Mouse (Mus musculus) liver, embryonic 14.5 days (tissue): ENCODE measurements at regions not wholly inside any gene's neighbourhood (a gene's known extent, or its start where the extent isn't known, plus 50 kb on each side); places are given as distances from the start of the nearest gene placed in this dataset.

Source experiments
- ATAC-seq: fragments of 200-750 bp; cut with Nextera tagmentation; 2 replicates; pipeline ENCODE4 v1.8.0; 2017; ENCODE audit warnings: moderate number of reproducible peaks, mild to moderate bottlenecking, moderate library complexity; ENCODE audit not compliant: insufficient read depth
- DNase-seq, 3 experiments: peaks; one replicate each; pipeline ENCODE4 v3.0.0-alpha.2; 2012 to 2013; ENCODE audit warnings: low read depth in 3 of 3, low spot score in 3 of 3
- H3K27ac ChIP-seq: fragments of 300-500 bp; sonication (generic); 2 replicates; pipeline ENCODE4 v1.5.1; 2014; ENCODE audit warnings: moderate library complexity, mild to moderate bottlenecking, control low read depth, inconsistent platforms
- H3K27me3 ChIP-seq: fragments of 300-500 bp; sonication (generic); 2 replicates; pipeline ENCODE4 v1.6.1; 2014; ENCODE audit warnings: mild to moderate bottlenecking, low read length, moderate library complexity; ENCODE audit not compliant: control insufficient read depth, insufficient read depth
- H3K36me3 ChIP-seq: fragments of 300-500 bp; sonication (generic); replicated peaks from 2 replicates; pipeline ENCODE4 v1.6.1; 2014; ENCODE audit warnings: low read depth; ENCODE audit not compliant: control insufficient read depth, insufficient read depth
- H3K4me1 ChIP-seq, 2 experiments: fragments of 200-500 bp in 1 of 2; fragments of 300-500 bp in 1 of 2; sonication (generic) in 1 of 2; replicated peaks; 2 replicates each; pipeline ENCODE4 v1.6.1; 2012 to 2014; ENCODE audit warnings: antibody characterized with exemption in 1 of 2, inconsistent platforms in 1 of 2, low read length in 1 of 2; ENCODE audit not compliant: control insufficient read depth in 2 of 2, insufficient read depth in 2 of 2
- H3K4me2 ChIP-seq: fragments of 300-500 bp; sonication (generic); 2 replicates; pipeline ENCODE4 v1.6.1; 2014; ENCODE audit warnings: low read depth, mild to moderate bottlenecking, control low read depth, moderate library complexity
- H3K4me3 ChIP-seq, 2 experiments: fragments of 200-500 bp in 1 of 2; fragments of 300-500 bp in 1 of 2; sonication (generic) in 1 of 2; 2 replicates each; pipeline ENCODE4 v1.5.1; 2012 to 2014; ENCODE audit warnings: low read depth in 2 of 2, low read length in 2 of 2, mild to moderate bottlenecking in 2 of 2, control low read depth in 1 of 2, inconsistent platforms in 1 of 2, moderate library complexity in 1 of 2; ENCODE audit not compliant: insufficient read depth in 1 of 2
- H3K9ac ChIP-seq: fragments of 300-500 bp; sonication (generic); replicated peaks from 2 replicates; pipeline ENCODE4 v1.6.1; 2014; ENCODE audit warnings: mild to moderate bottlenecking, control low read depth, moderate library complexity
- H3K9me3 ChIP-seq: fragments of 300-500 bp; sonication (generic); 2 replicates; pipeline ENCODE4 v1.6.1; 2016; ENCODE audit warnings: low read length, mixed read lengths; ENCODE audit not compliant: control insufficient read depth
- CTCF ChIP-seq: IDR thresholded peaks from 2 replicates; pipeline ENCODE4 v1.5.1; 2016; ENCODE audit warnings: antibody characterized with exemption, low read depth, control low read depth
- EP300 ChIP-seq: IDR thresholded peaks from 2 replicates; pipeline ENCODE4 v1.6.1; 2016; ENCODE audit warnings: antibody characterized with exemption, low read depth
- WGBS: fragments of 180-500 bp; shearing (Covaris S2); extraction: QIAGEN DNeasy Blood & Tissue Kit; methylation state at CpG from one replicate; pipeline ENCODE4 v1.1.7; 2014; ENCODE audit not compliant: insufficient replicate concordance; 5-methylcytosine and 5-hydroxymethylcytosine counted together

- DNase-seq (no peak), ATAC-seq (no peak)
- no peak for TF ChIP-seq EP300
- no peak for TF ChIP-seq CTCF
- H3K4me2 ChIP-seq = no peak overlapping the region
- no peaks in the 10 kb centered on the region for H3K4me1 ChIP-seq
- no peak overlapping the region for H3K9ac ChIP-seq
- no peak overlapping the region for H3K27ac ChIP-seq
- 70% methylated on average over 15 of the region's 15 CpGs for WGBS
- H3K27me3 ChIP-seq = no peaks in the 10 kb centered on the region
- H3K4me3 ChIP-seq = no peak overlapping the region
- H3K9me3 ChIP-seq = no peaks in the 10 kb centered on the region
- no peaks in the 10 kb centered on the region for H3K36me3 ChIP-seq
Observed at GRCm38 (mm10) chr2:116768459-116769047, 109.9 kb upstream of the Tmco5 start.

GRCm38 (mm10) chr2:116769186-116769585, 109.3 kb upstream of the Tmco5 start:
- no peak overlapping the region for H3K4me3 ChIP-seq
- TF ChIP-seq EP300 (no peak), CTCF (no peak)
- H3K27me3 ChIP-seq = no peaks in the 10 kb centered on the region
- DNase-seq (no peak), ATAC-seq (no peak)
- WGBS = 58% methylated on average over 4 of the region's 4 CpGs
- H3K9ac ChIP-seq = no peak overlapping the region
- H3K36me3 ChIP-seq = no peaks in the 10 kb centered on the region
- H3K9me3 ChIP-seq = no peaks in the 10 kb centered on the region
- no peaks in the 10 kb centered on the region for H3K4me1 ChIP-seq
- no peak overlapping the region for H3K27ac ChIP-seq
- H3K4me2 ChIP-seq = no peak overlapping the region

GRCm38 (mm10) chr2:116772569-116772968, 105.9 kb upstream of the Tmco5 start:
- no peak for TF ChIP-seq CTCF
- no peak for TF ChIP-seq EP300
- 66% methylated on average over 6 of the region's 6 CpGs for WGBS
- no peak overlapping the region for H3K9ac ChIP-seq
- H3K4me3 ChIP-seq = no peak overlapping the region
- H3K27me3 ChIP-seq = no peaks in the 10 kb centered on the region
- ATAC-seq = no peak
- no peaks in the 10 kb centered on the region for H3K36me3 ChIP-seq
- H3K9me3 ChIP-seq = no peaks in the 10 kb centered on the region
- no peak for DNase-seq
- no peak overlapping the region for H3K4me2 ChIP-seq
- no peaks in the 10 kb centered on the region for H3K4me1 ChIP-seq
- H3K27ac ChIP-seq = no peak overlapping the region

- no peaks in the 10 kb centered on the region for H3K4me1 ChIP-seq
- TF ChIP-seq CTCF = no peak
- no peak overlapping the region for H3K27ac ChIP-seq
- no peak overlapping the region for H3K9ac ChIP-seq
- H3K36me3 ChIP-seq = no peaks in the 10 kb centered on the region
- ATAC-seq (no peak), DNase-seq (no peak)
- H3K4me3 ChIP-seq = no peak overlapping the region
- no peak overlapping the region for H3K4me2 ChIP-seq
- H3K9me3 ChIP-seq = no peaks in the 10 kb centered on the region
- H3K27me3 ChIP-seq = no peaks in the 10 kb centered on the region
- WGBS = 50% methylated on average over 2 of the region's 2 CpGs
Observed at GRCm38 (mm10) chr2:116800141-116800540, 78.3 kb upstream of the Tmco5 start.

GRCm38 (mm10) chr2:116801578-116801977, 76.9 kb upstream of the Tmco5 start:
- no peaks in the 10 kb centered on the region for H3K27me3 ChIP-seq
- H3K9ac ChIP-seq = no peak overlapping the region
- no peaks in the 10 kb centered on the region for H3K4me1 ChIP-seq
- no peak overlapping the region for H3K27ac ChIP-seq
- ATAC-seq = no peak
- H3K36me3 ChIP-seq = no peaks in the 10 kb centered on the region
- TF ChIP-seq CTCF (no peak), EP300 (no peak)
- DNase-seq = no peak
- WGBS = 64% methylated on average over 7 of the region's 7 CpGs
- H3K4me3 ChIP-seq = no peak overlapping the region
- H3K4me2 ChIP-seq = no peak overlapping the region
- H3K9me3 ChIP-seq = no peaks in the 10 kb centered on the region
